Mouse (Mus musculus) liver, embryonic 15.5 days (tissue): Measurements from ENCODE around the gene Cdca7. TPM values are rescaled to one million over a fixed set of nuclear protein-coding genes. Genes with fewer than 3 reads are reported as not detected.

ENCODE experiments used
- ATAC-seq: fragments of 200-750 bp; cut with Nextera tagmentation; 2 replicates; pipeline ENCODE4 v1.8.0; 2017; ENCODE audit warnings: moderate number of reproducible peaks, mild to moderate bottlenecking, moderate library complexity; ENCODE audit not compliant: insufficient read depth
- H3K27ac ChIP-seq: fragments of 300-500 bp; sonication (generic); replicated peaks from 2 replicates; pipeline ENCODE4 v1.5.1; 2015; ENCODE audit warnings: mild to moderate bottlenecking, inconsistent platforms
- H3K27me3 ChIP-seq: fragments of 300-500 bp; sonication (generic); 2 replicates; pipeline ENCODE4 v1.6.1; 2015; ENCODE audit warnings: mild to moderate bottlenecking, inconsistent platforms
- H3K36me3 ChIP-seq: fragments of 300-500 bp; sonication (generic); replicated peaks from 2 replicates; pipeline ENCODE4 v1.6.1; 2015; ENCODE audit warnings: moderate library complexity, mild to moderate bottlenecking, inconsistent platforms
- H3K4me1 ChIP-seq: fragments of 300-500 bp; sonication (generic); replicated peaks from 2 replicates; pipeline ENCODE4 v1.6.1; 2015; ENCODE audit warnings: inconsistent platforms
- H3K4me2 ChIP-seq: fragments of 300-500 bp; sonication (generic); 2 replicates; pipeline ENCODE4 v1.6.1; 2015; ENCODE audit warnings: moderate library complexity, mild to moderate bottlenecking, inconsistent platforms
- H3K4me3 ChIP-seq: fragments of 300-500 bp; sonication (generic); replicated peaks from 2 replicates; pipeline ENCODE4 v1.5.1; 2015; ENCODE audit warnings: mild to moderate bottlenecking, inconsistent platforms
- H3K9ac ChIP-seq: fragments of 300-500 bp; sonication (generic); 2 replicates; pipeline ENCODE4 v1.6.1; 2015; ENCODE audit warnings: moderate library complexity, mild to moderate bottlenecking, inconsistent platforms
- H3K9me3 ChIP-seq: fragments of 300-500 bp; sonication (generic); replicated peaks from 2 replicates; pipeline ENCODE4 v1.6.1; 2016; ENCODE audit warnings: inconsistent platforms
- WGBS: fragments of 180-500 bp; shearing (Covaris S2); methylation state at CpG from one replicate; pipeline ENCODE4 v1.1.7; 2015; ENCODE audit warnings: mixed read lengths; ENCODE audit not compliant: insufficient replicate concordance; 5-methylcytosine and 5-hydroxymethylcytosine counted together
- polyA plus RNA-seq: library from polyadenylated mRNA; unstranded; fragments of >200 nt; fragmentation: Nextera tagmentation; extraction: Ambion mirVana; gene quantifications from 2 replicates; pipeline ENCODE4 v1.2.1, GENCODE M21; 2015

The Cdca7 gene
- polyA plus RNA-seq, 1 experiment from 2014 or later, result 45.5 TPM

GRCm38 (mm10) chr2:72516720-72517089 lies 40.7 kb downstream of the Cdca7 start:
- no peaks in the 10 kb centered on the region for H3K4me1 ChIP-seq
- H3K9ac ChIP-seq, result no peak overlapping the region
- H3K4me3 ChIP-seq, result no peak overlapping the region
- H3K9me3 ChIP-seq, result no peaks in the 10 kb centered on the region
- no peaks in the 10 kb centered on the region for H3K36me3 ChIP-seq
- no peak for ATAC-seq
- no peak overlapping the region for H3K27ac ChIP-seq
- WGBS, result 26% methylated on average over 8 of the region's 8 CpGs
- peaks cover 59% of the 10 kb centered on the region for H3K27me3 ChIP-seq
- H3K4me2 ChIP-seq, result no peak overlapping the region

- no peak overlapping the region for H3K27ac ChIP-seq
- WGBS, result 58% methylated on average over 12 of the region's 12 CpGs
Measured at GRCm38 (mm10) chr2:72524022-72524421, 48.1 kb downstream of the Cdca7 start.

DNA sequence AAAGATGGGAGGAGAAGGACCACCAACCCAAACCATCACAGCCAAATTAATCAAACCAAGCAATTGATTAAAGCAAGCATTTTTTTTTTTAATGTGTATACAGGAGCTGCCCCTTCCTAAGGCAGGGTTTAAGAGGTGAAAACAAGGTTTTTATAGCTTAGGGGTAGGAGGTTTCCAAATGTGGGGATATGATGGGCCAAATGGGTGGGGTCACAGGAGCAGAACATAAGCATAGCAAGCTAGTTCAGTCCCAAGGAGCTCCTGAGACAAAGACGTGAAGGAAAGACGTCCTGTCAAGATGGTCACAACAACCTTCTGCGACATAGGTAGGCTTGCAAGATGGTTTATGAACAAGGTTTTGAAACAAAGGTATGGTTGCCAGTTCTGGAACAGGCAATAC lies 49.6 kb downstream of the Cdca7 start:
- Histone ChIP-seq H3K36me3 (no peaks in the 10 kb centered on the region), H3K4me3 (no peak overlapping the region), H3K9ac (no peak overlapping the region), H3K27me3 (peaks cover 15% of the 10 kb centered on the region; the same call in 1 of the 2 replicates), H3K9me3 (no peaks in the 10 kb centered on the region), H3K4me2 (no peak overlapping the region), H3K27ac (no peak overlapping the region), H3K4me1 (no peaks in the 10 kb centered on the region)
- ATAC-seq, result no peak
- 63% methylated on average over 3 of the region's 3 CpGs for WGBS

More at GRCm38 (mm10) chr2:72524022-72524421, 48.1 kb downstream of the Cdca7 start:
- Histone ChIP-seq H3K4me3 (no peak overlapping the region), H3K9ac (no peak overlapping the region), H3K9me3 (no peaks in the 10 kb centered on the region), H3K4me1 (no peaks in the 10 kb centered on the region), H3K36me3 (no peaks in the 10 kb centered on the region), H3K4me2 (no peak overlapping the region), H3K27me3 (peaks cover 16% of the 10 kb centered on the region)
- ATAC-seq, result no peak

DNA sequence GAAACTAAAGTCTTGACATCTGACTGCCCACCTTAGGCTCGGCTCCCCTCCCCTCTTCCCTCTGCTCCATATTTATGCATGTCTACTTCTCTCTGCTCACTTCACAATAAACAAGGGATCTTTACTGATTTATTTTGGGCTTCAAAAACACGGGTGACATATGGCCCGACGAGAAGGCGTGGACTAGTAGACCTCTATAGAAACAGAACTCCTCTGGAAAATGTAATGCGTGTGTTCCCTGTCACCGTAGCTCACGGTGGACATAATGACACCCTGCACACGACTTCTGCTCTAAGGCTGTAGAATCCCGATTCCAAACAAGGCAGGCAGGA lies 53.0 kb downstream of the Cdca7 start:
- H3K4me1 ChIP-seq, result no peaks in the 10 kb centered on the region
- no peak overlapping the region for H3K4me2 ChIP-seq
- no peak for ATAC-seq
- H3K4me3 ChIP-seq, result no peak overlapping the region
- H3K9ac ChIP-seq, result no peak overlapping the region
- 64% methylated on average over 10 of the region's 10 CpGs for WGBS
- H3K27me3 ChIP-seq, result peaks cover 17% of the 10 kb centered on the region; the same call in 1 of the 2 replicates
- H3K9me3 ChIP-seq, result no peaks in the 10 kb centered on the region
- H3K27ac ChIP-seq, result no peak overlapping the region
- no peaks in the 10 kb centered on the region for H3K36me3 ChIP-seq

GRCm38 (mm10) chr2:72529358-72530319 lies 53.7 kb downstream of the Cdca7 start:
- Histone ChIP-seq H3K36me3 (no peaks in the 10 kb centered on the region), H3K4me3 (no peak overlapping the region), H3K27me3 (peaks cover 17% of the 10 kb centered on the region; the same call in 1 of the 2 replicates), H3K27ac (no peak overlapping the region), H3K4me2 (no peak overlapping the region), H3K9ac (no peak overlapping the region), H3K9me3 (no peaks in the 10 kb centered on the region), H3K4me1 (no peaks in the 10 kb centered on the region)
- ATAC-seq, result no peak
- WGBS, result 47% methylated on average over 25 of the region's 25 CpGs

DNA sequence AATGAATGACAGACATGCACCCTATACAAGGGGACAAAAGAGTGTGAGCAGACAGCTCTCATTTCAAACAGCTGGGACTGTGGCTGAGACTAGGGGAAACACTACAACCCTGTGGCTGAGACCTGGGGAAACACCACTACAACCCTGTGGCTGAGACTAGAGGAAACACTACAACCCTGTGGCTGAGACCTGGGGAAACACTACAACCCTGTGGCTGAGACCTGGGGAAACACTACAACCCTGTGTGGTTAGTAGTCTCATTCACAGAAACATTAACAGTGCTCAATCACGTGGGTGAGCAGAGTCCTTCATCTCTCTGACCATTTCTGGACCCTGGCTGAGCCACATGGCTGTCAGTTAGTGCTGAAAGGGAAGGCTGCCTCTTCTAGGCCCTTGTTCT lies 59.9 kb downstream of the Cdca7 start:
- H3K27me3 ChIP-seq, result peaks cover 5% of the 10 kb centered on the region; the same call in 1 of the 2 replicates
- H3K4me1 ChIP-seq, result no peaks in the 10 kb centered on the region
- no peak overlapping the region for H3K4me2 ChIP-seq
- H3K36me3 ChIP-seq, result no peaks in the 10 kb centered on the region
- ATAC-seq, result no peak
- H3K27ac ChIP-seq, result no peak overlapping the region
- no peak overlapping the region for H3K9ac ChIP-seq
- 4% methylated on average over 1 of the region's 1 CpGs for whole genome bisulfite sequencing
- no peak overlapping the region for H3K4me3 ChIP-seq
- no peaks in the 10 kb centered on the region; the same call in 1 of the 2 replicates for H3K9me3 ChIP-seq

Other genes with a start within 250 kb of the Cdca7 start
- gene Map3k20, start 190.5 kb upstream of the Cdca7 start, polyA plus RNA-seq, result 6.9 and 7.5 TPM in 2 replicates